Mouse (Mus musculus) G1E-ER4 (cell line): ENCODE results near the gene Them7. TPM values are rescaled to one million over a fixed set of nuclear protein-coding genes. Genes with fewer than 3 reads are reported as not detected.

ENCODE experiments used
- GATA1 ChIP-seq: IDR thresholded peaks from one replicate; pipeline ENCODE4 v1.8.0; 2012; ENCODE audit warnings: low read length, inconsistent platforms
- polyA plus RNA-seq: library from polyadenylated mRNA; stranded (reverse); fragments of >175 nt; gene quantifications from 2 replicates; pipeline ENCODE4 v1.2.3, GENCODE M21; 2012

The Them7 gene
- polyA plus RNA-seq, 1 experiment = not detected

DNA sequence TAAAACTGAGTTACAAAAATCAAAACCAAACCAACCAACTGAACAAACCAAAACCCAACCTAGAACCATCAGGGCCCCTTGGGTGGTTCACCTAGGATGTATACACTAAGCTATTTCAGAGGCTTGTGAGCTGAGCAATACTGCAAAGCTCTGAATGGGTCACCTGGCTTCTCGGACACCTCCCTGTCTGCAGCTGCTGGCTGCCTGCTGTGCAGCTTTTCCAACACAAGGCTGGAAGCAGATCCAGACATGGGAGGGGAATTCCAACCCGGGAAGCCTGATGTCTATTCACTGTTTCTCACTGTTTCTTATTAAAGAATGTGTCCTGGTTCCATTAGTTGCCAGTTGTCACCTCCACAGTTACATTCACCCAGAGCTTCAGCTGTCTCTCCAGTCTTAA, 39.1 kb downstream of the Them7 start:
- no peak for TF ChIP-seq GATA1

DNA sequence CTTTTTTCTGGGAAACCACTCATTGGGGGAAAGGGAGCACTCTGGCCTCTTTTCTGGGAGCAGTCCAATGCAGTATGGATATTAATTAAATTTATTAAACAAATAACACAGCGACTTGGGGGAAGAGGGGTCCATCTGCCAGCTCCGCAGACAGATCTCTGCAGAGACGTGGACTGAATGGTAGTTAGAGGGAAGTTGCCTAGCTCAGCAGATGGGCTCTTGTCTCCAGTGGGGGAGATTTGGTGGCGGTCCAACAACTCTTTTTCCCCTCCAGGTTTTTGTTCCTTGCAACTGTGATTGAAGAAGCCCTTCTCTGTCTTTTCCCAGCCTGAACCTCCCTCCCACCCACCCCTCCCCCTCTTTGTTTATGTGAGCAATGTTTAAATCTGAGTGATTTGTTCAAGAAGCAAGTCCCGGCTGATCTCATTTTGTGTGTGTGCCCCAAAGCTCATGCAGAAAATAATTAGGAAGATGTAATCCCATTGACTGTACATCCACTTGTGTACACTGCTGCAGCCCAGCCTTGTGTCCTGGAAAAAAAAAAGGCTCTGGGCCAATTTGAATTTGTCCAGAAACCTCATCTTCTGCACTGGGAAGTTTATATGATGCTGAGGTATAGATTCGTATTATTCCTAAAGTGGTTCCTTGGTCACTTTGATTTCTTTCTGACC, 58.4 kb downstream of the Them7 start:
- no peak for TF ChIP-seq GATA1

GRCm38 (mm10) chr2:105283811-105284210, 59.7 kb downstream of the Them7 start:
- TF ChIP-seq GATA1 = no peak

- TF ChIP-seq GATA1 = no peak
Measured at GRCm38 (mm10) chr2:105284855-105285254, 60.7 kb downstream of the Them7 start.

GRCm38 (mm10) chr2:105295823-105296222, 71.7 kb downstream of the Them7 start:
- no peak for TF ChIP-seq GATA1

GRCm38 (mm10) chr2:105298888-105299287, 74.8 kb downstream of the Them7 start:
- TF ChIP-seq GATA1 = no peak

DNA sequence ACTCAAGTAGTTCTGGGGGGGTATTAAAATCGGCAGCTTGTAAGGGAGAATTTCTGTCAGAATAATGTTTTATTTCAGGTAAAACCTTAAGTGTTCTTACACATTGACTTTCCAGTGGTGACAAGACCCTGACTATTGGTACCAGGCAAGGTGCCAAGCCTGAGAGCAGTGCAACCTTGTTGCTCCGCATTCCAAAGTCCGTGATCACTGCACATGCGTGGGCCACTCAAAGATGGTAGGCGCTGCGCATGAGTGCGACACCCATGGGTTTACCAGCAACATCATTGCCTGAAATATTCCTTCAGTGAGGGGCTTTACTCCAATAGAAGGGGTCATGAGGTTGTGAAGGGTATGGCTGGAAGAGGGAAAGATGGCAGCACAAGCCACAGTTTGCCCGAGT, 77.0 kb downstream of the Them7 start:
- TF ChIP-seq GATA1 = no peak

DNA sequence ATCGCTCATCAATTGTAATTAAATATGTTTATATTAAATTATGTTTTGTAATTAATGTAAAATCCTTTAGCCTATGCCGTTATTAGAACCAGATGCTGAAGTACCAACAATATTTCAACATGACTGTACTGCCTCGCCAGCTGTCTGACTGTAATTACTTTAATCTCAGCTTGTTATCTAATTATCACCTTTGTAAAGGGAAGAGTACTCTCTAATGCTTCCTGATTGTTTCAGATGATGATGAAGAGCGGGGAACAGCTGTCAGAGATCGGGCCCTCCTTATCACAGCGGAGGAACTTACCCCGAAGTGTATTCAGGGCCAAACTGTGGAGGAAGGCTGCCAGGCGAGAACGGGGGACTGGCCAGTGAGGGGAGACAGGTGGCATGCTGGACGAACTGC, 77.4 kb downstream of the Them7 start:
- no peak for TF ChIP-seq GATA1

- TF ChIP-seq GATA1 = no peak
Measured at GRCm38 (mm10) chr2:105303962-105304514, 79.9 kb downstream of the Them7 start.

DNA sequence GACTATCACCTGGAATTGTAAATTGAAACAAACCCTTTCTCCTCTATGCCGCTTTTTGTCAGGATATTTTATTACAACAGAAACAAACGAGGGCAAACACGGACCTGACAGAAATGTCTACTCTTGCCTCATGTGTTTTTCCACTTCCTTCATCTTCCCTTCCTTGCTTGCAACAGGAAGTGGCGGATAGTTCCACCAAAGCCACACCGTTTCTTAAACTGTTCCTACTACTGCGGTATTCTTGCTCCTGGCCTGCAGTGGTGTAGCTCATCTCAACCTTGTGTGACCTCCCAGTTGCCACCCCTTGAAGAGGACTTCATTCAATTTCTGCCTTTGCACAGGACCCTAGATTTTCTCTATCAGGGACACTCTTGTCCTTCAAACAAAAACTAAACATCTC, 81.8 kb downstream of the Them7 start:
- TF ChIP-seq GATA1 = no peak

- no peak for TF ChIP-seq GATA1
Measured at GRCm38 (mm10) chr2:105311414-105311813, 87.3 kb downstream of the Them7 start.

- no peak for TF ChIP-seq GATA1
Measured at GRCm38 (mm10) chr2:105311991-105312390, 87.9 kb downstream of the Them7 start.

DNA sequence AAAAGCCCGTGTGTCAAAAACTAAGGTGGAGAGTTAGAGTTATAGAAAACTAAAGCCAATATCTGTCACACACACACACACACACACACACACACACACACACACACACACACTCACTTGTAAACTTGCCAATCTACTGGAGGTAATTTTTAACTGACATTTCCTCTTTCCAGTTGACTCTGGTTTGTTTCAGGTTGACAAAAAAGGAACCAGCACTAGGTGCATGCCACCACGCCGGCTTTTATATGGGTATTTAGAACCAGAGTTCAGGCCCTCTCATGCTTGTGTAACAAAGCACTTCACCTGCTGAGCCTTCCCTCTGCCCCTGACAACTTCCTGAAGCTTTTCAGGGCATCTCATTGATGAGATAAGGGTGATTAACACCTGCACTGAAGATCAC, 89.0 kb downstream of the Them7 start:
- TF ChIP-seq GATA1 = no peak

DNA sequence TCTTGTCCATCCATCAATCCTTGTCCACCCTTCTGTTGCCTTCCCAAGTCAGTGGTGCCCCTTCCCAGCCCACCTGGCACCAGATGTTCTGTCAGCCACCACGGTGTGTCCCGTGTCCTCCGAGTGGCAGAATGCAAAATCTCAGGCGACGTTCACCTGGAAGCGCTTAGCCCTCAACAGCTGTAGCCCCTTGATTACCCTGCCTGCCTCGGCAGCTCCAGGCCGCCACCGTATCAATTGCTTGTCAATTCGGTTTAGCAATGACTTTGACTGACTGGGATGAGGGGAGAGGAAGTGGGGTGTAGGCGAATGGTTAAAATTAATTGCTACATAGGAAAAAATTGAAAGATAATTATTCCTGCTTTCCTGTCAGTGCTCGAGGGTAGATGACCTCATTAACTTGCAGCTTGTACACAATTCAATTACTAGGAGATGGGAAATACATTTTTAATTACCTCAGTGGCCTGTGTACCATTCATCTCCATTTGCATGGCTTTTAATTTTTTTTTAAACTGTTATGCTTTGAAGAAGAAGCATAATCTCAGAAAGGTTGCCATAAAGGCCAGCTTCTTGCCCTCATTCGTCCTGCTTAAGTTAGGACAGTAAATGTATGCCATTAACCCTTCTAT, 93.5 kb downstream of the Them7 start:
- no peak for TF ChIP-seq GATA1

GRCm38 (mm10) chr2:105326067-105326466, 101.9 kb downstream of the Them7 start:
- TF ChIP-seq GATA1 = no peak

DNA sequence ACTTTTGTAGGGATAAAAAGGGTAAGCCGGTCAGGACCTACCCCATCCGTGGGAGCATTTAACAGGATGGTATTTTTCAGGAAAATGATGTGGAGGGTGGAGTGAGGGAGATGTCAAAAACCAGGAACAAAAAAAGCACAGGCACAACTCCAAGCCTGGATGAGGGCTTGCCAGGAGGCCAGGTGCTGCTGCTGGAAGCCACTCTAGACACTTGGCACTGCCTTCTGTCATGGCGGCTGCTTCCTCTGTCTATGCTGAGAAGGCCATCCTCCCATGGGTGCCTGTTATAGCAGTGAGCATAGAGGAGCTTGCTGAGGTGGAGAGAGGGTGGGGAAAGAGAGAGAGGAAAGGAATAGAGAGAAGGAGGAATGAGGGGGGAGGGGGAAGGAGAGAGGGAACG, 105.9 kb downstream of the Them7 start:
- TF ChIP-seq GATA1 = no peak

DNA sequence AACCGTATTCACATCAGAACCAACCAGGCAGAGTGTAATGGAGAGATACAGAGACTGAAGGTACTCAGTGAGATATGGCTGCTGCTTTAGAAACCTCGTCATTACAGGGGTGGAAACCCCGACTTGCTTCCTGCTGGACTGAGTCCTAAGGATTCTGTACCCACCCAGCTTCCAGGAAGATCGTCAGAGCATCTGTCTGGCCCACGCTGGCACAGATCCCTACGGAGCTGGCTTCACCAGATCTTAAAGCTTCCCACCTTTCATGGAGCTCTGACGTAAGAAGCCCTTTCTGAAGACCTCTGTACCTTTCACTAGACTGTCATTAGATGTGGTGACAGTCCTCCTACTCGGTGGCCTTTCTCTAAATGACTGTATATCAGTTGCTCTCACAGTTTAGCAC, 109.0 kb downstream of the Them7 start:
- TF ChIP-seq GATA1 = no peak
